Comparison of ENCODE assay signal across 20 mouse cellular contexts in the genomic region with DNA sequence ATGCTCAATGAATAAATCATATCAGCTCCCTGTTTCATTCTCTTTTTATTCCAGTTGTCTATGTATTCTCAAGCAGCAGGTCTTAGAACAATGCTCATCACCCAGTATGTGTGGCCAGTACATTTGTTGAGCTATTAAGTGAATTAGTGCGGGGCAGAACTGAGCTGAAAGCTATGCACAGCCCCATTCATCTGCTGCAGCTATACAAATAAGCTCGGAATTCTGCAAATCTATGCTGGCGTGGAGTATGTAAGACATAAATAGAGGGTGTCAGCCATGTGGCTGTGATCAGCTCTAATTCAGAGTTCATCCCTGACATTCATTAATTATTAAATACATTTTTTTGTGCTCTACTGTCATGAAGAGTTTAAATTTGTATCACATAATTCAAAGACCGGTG.
DNase-seq lines count a peak whose midpoint lies in the region; ATAC-seq and TF ChIP-seq lines count a peak whose summit lies in the region.
"Had no signal": no experiment of that assay in that cellular context is flagged by ENCODE, and none has a peak within 500 bp of the region (broad histone marks: within the 10 kb centered on the region; RNA-seq: fewer than 3 reads in every experiment).

No protein-coding gene starts in this region.

- H3K4me1 ChIP-seq in midbrain, embryonic 13.5 days (replicated peaks), result no peaks in the 10 kb centered on the region
- H3K4me1 ChIP-seq in midbrain, embryonic 10.5 days, result no peaks in the 10 kb centered on the region
- H3K4me1 ChIP-seq in forebrain, embryonic 10.5 days, result no peaks in the 10 kb centered on the region
- H3K4me1 ChIP-seq: forebrain, embryonic 15.5 days; heart, embryonic 10.5 days; hindbrain, embryonic 12.5 days; hindbrain, embryonic 15.5 days had no signal

- peak; percentile 55 for DNase-seq in heart, adult 11 months
- DNase-seq in heart, postnatal 25 days (ENCODE audit: low spot score), result no peak
- DNase-seq in midbrain, embryonic 10.5 days (ENCODE audit: low spot score), result no peak
- peak; percentile 15 for DNase-seq in brain, embryonic 14.5 days (ENCODE audit: low read depth)
- no peak for DNase-seq in forebrain, embryonic 10.5 days (ENCODE audit: extremely low spot score, low spot score)
- DNase-seq: adrenal gland, adult 8-10 months; adrenal gland, postnatal 25 days; cerebellum, adult 18-20 months; cerebellum, adult 9-10 months; cerebellum, postnatal 14 days; gastrocnemius, postnatal 25 days; heart, adult 2 months; heart, postnatal 14 days had no signal

- H3K27me3 ChIP-seq in midbrain, embryonic 13.5 days, result no peaks in the 10 kb centered on the region
- H3K27me3 ChIP-seq in midbrain, embryonic 10.5 days (ENCODE audit: low read depth, poor library complexity, severe bottlenecking), result no peaks in the 10 kb centered on the region
- no peaks in the 10 kb centered on the region for H3K27me3 ChIP-seq in forebrain, embryonic 10.5 days (ENCODE audit: poor library complexity, severe bottlenecking)
- H3K27me3 ChIP-seq: forebrain, embryonic 15.5 days; heart, embryonic 13.5 days; hindbrain, embryonic 12.5 days; hindbrain, embryonic 15.5 days had no signal

- no peaks in the 10 kb centered on the region for H3K36me3 ChIP-seq in midbrain, embryonic 13.5 days
- H3K36me3 ChIP-seq in midbrain, embryonic 10.5 days, result no peaks in the 10 kb centered on the region
- H3K36me3 ChIP-seq in forebrain, embryonic 10.5 days (replicated peaks), result no peaks in the 10 kb centered on the region
- H3K36me3 ChIP-seq: forebrain, embryonic 15.5 days; heart, embryonic 10.5 days; heart, embryonic 13.5 days; hindbrain, embryonic 12.5 days; hindbrain, embryonic 15.5 days had no signal

- intact Hi-C loops in heart, postnatal 25 days (cut with DNase I), result no loop called here

- H3K4me2 ChIP-seq in midbrain, embryonic 13.5 days (replicated peaks), result no peak overlapping the region
- H3K4me2 ChIP-seq: forebrain, embryonic 15.5 days; heart, embryonic 13.5 days; hindbrain, embryonic 12.5 days; hindbrain, embryonic 15.5 days had no signal

- H3K9ac ChIP-seq in midbrain, embryonic 13.5 days (replicated peaks), result no peak overlapping the region
- H3K9ac ChIP-seq: forebrain, embryonic 15.5 days; heart, embryonic 13.5 days; hindbrain, embryonic 12.5 days; hindbrain, embryonic 15.5 days had no signal

- no peak overlapping the region for H3K27ac ChIP-seq in midbrain, embryonic 13.5 days
- no peak overlapping the region for H3K27ac ChIP-seq in midbrain, embryonic 10.5 days (replicated peaks)
- no peak overlapping the region for H3K27ac ChIP-seq in forebrain, embryonic 10.5 days
- H3K27ac ChIP-seq: forebrain, embryonic 15.5 days; heart, adult 2 months; heart, embryonic 10.5 days; hindbrain, embryonic 12.5 days; hindbrain, embryonic 15.5 days had no signal

- no peak for TF ChIP-seq CTCF in brain, embryonic 14.5 days (IDR thresholded peaks at IDR 0.05; ENCODE audit: borderline replicate concordance, extremely low read depth, insufficient read depth, insufficient read length)

- no peaks in the 10 kb centered on the region for H3K9me3 ChIP-seq in midbrain, embryonic 13.5 days
- no peaks in the 10 kb centered on the region for H3K9me3 ChIP-seq in midbrain, embryonic 10.5 days (replicated peaks)
- no peaks in the 10 kb centered on the region for H3K9me3 ChIP-seq in forebrain, embryonic 10.5 days
- H3K9me3 ChIP-seq: forebrain, embryonic 15.5 days; heart, embryonic 10.5 days; heart, embryonic 13.5 days; hindbrain, embryonic 12.5 days; hindbrain, embryonic 15.5 days had no signal

- no peak for TF ChIP-seq POLR2A in brain, embryonic 14.5 days (IDR thresholded peaks at IDR 0.05; ENCODE audit: borderline replicate concordance, extremely low read depth, insufficient read depth, insufficient read length, poor library complexity, severe bottlenecking)

- 59% methylated on average over 4 of the region's 4 CpGs for WGBS in midbrain, embryonic 13.5 days
- 93% methylated on average over 4 of the region's 4 CpGs for WGBS in midbrain, embryonic 10.5 days
- WGBS in forebrain, embryonic 10.5 days, result 87% methylated on average over 4 of the region's 4 CpGs

- no peak overlapping the region for H3K4me3 ChIP-seq in midbrain, embryonic 13.5 days (replicated peaks)
- H3K4me3 ChIP-seq in midbrain, embryonic 10.5 days, result no peak overlapping the region
- H3K4me3 ChIP-seq in forebrain, embryonic 10.5 days, result no peak overlapping the region
- H3K4me3 ChIP-seq: forebrain, embryonic 15.5 days; heart, adult 2 months; heart, embryonic 10.5 days; heart, embryonic 13.5 days; hindbrain, embryonic 12.5 days; hindbrain, embryonic 15.5 days had no signal

- peak; percentile 58; the same call in 1 of the 2 replicates for ATAC-seq in midbrain, embryonic 13.5 days
- ATAC-seq: activated CD4-positive, CD25-positive, alpha-beta regulatory T cell, adult 4 months; forebrain, embryonic 15.5 days had no signal

Comparison
In these comparisons a context has a peak if more than half of its experiments do, and no peak if none do; other contexts are left out.
1. DNase-seq: peak in heart, adult 11 months (single experiment) and brain, embryonic 14.5 days (single experiment); none in heart, postnatal 25 days (single experiment), midbrain, embryonic 10.5 days (single experiment) and forebrain, embryonic 10.5 days (single experiment).